Mouse (Mus musculus): ENCODE measurements around the gene Ppp5c. TPM values are rescaled to one million over a fixed set of nuclear protein-coding genes. Genes with fewer than 3 reads are reported as not detected.
A peak's percentile ranks its signal among the peaks of the same experiment; 100 is the strongest.

The Ppp5c gene
- polyA plus RNA-seq, 1 experiment from 2014 or later: 71.8 TPM

GRCm38 (mm10) chr7:17059463-17059844 lies 31.7 kb upstream of the Ppp5c start:
- no peak for DNase-seq (ENCODE audit: low spot score)
- whole genome bisulfite sequencing: 27% methylated on average over 3 of the region's 3 CpGs
- no peaks in the 10 kb centered on the region for H3K27me3 ChIP-seq (replicated peaks; ENCODE audit: insufficient read depth, low read length)

GRCm38 (mm10) chr7:17058816-17059462 lies 31.2 kb upstream of the Ppp5c start:
- H3K4me2 ChIP-seq (replicated peaks; ENCODE audit: low read depth, low read length): peak overlapping the region; percentile 74
- DNase-seq (ENCODE audit: low spot score): peak; percentile 94
- 4% methylated on average over 8 of the region's 8 CpGs for WGBS
- H3K9ac ChIP-seq (replicated peaks; ENCODE audit: low read depth): peak overlapping the region; percentile 73
- peak overlapping the region; percentile 96 for H3K27ac ChIP-seq (ENCODE audit: low read length)
- H3K9me3 ChIP-seq (ENCODE audit: low read length): no peaks in the 10 kb centered on the region
- H3K4me1 ChIP-seq (ENCODE audit: insufficient read depth, low read depth, low read length): peaks cover 24% of the 10 kb centered on the region
- H3K27me3 ChIP-seq (replicated peaks; ENCODE audit: insufficient read depth, low read length): no peaks in the 10 kb centered on the region
- no peak for TF ChIP-seq CTCF (IDR thresholded peaks at IDR 0.05)
- peak; percentile 61; the same call in 1 of the 2 replicates for TF ChIP-seq EP300 (IDR thresholded peaks at IDR 0.05)
- no peak overlapping the region; the same call in 1 of the 2 replicates for H3K4me3 ChIP-seq (ENCODE audit: low read depth, low read length)
- peak; percentile 11 for ATAC-seq
- H3K36me3 ChIP-seq (ENCODE audit: insufficient read depth, low read length): peaks cover 3% of the 10 kb centered on the region; the same call in 1 of the 2 replicates

More at GRCm38 (mm10) chr7:17059463-17059844, 31.7 kb upstream of the Ppp5c start:
- Histone ChIP-seq H3K4me3 (ENCODE audit: low read depth, low read length) (peak overlapping the region; percentile 59; the same call in 1 of the 2 replicates), H3K9me3 (ENCODE audit: low read length) (no peaks in the 10 kb centered on the region), H3K4me2 (replicated peaks; ENCODE audit: low read depth, low read length) (peak overlapping the region; percentile 74), H3K9ac (replicated peaks; ENCODE audit: low read depth) (peak overlapping the region; percentile 73), H3K36me3 (ENCODE audit: insufficient read depth, low read length) (no peaks in the 10 kb centered on the region), H3K4me1 (ENCODE audit: insufficient read depth, low read depth, low read length) (peaks cover 24% of the 10 kb centered on the region), H3K27ac (ENCODE audit: low read length) (peak overlapping the region; percentile 96)
- no peak for TF ChIP-seq CTCF (IDR thresholded peaks at IDR 0.05)
- TF ChIP-seq EP300 (IDR thresholded peaks at IDR 0.05): no peak; the same call in 1 of the 2 replicates
- ATAC-seq: no peak

GRCm38 (mm10) chr7:17058071-17058689 lies 30.5 kb upstream of the Ppp5c start:
- peak; percentile 83 for ATAC-seq
- H3K9me3 ChIP-seq (ENCODE audit: low read length): no peaks in the 10 kb centered on the region
- H3K4me2 ChIP-seq (replicated peaks; ENCODE audit: low read depth, low read length): peak overlapping the region; percentile 74
- peaks cover 24% of the 10 kb centered on the region for H3K4me1 ChIP-seq (ENCODE audit: insufficient read depth, low read depth, low read length)
- peaks cover 10% of the 10 kb centered on the region; the same call in 1 of the 2 replicates for H3K36me3 ChIP-seq (ENCODE audit: insufficient read depth, low read length)
- peak; percentile 61 for TF ChIP-seq CTCF (IDR thresholded peaks at IDR 0.05)
- peak; percentile 99 for TF ChIP-seq EP300 (IDR thresholded peaks at IDR 0.05)
- peak overlapping the region; percentile 96 for H3K27ac ChIP-seq (ENCODE audit: low read length)
- WGBS: under 1% methylated on average over 15 of the region's 16 CpGs
- no peaks in the 10 kb centered on the region for H3K27me3 ChIP-seq (replicated peaks; ENCODE audit: insufficient read depth, low read length)
- H3K9ac ChIP-seq (replicated peaks; ENCODE audit: low read depth): peak overlapping the region; percentile 36
- H3K4me3 ChIP-seq (ENCODE audit: low read depth, low read length): no peak overlapping the region
- DNase-seq (ENCODE audit: low spot score): peak; percentile 99

- Histone ChIP-seq H3K4me1 (ENCODE audit: insufficient read depth, low read depth, low read length) (peaks cover 24% of the 10 kb centered on the region), H3K4me2 (replicated peaks; ENCODE audit: low read depth, low read length) (peak overlapping the region; percentile 80), H3K36me3 (ENCODE audit: insufficient read depth, low read length) (peaks cover 10% of the 10 kb centered on the region; the same call in 1 of the 2 replicates), H3K9ac (replicated peaks; ENCODE audit: low read depth) (peak overlapping the region; percentile 60), H3K9me3 (ENCODE audit: low read length) (no peaks in the 10 kb centered on the region), H3K27me3 (replicated peaks; ENCODE audit: insufficient read depth, low read length) (no peaks in the 10 kb centered on the region), H3K27ac (ENCODE audit: low read length) (peak overlapping the region; percentile 96), H3K4me3 (ENCODE audit: low read depth, low read length) (peak overlapping the region; percentile 39)
- TF ChIP-seq CTCF (IDR thresholded peaks at IDR 0.05) (no peak), EP300 (IDR thresholded peaks at IDR 0.05) (0 out of 2 replicates have a peak, but pooled peaks have one; percentile 32)
- 14% methylated on average over 13 of the region's 14 CpGs for WGBS
- ATAC-seq (no peak), DNase-seq (ENCODE audit: low spot score) (peak; percentile 81)
Measured at GRCm38 (mm10) chr7:17056601-17057523, 29.1 kb upstream of the Ppp5c start.

GRCm38 (mm10) chr7:17056081-17056581 lies 28.4 kb upstream of the Ppp5c start:
- H3K4me2 ChIP-seq (replicated peaks; ENCODE audit: low read depth, low read length): peak overlapping the region; percentile 80
- 2% methylated on average over 34 of the region's 42 CpGs for WGBS

More at GRCm38 (mm10) chr7:17056081-17056581, 28.4 kb upstream of the Ppp5c start:
- ATAC-seq: peak; percentile 59
- Histone ChIP-seq H3K9ac (replicated peaks; ENCODE audit: low read depth) (peak overlapping the region; percentile 60), H3K9me3 (ENCODE audit: low read length) (no peaks in the 10 kb centered on the region), H3K27me3 (replicated peaks; ENCODE audit: insufficient read depth, low read length) (no peaks in the 10 kb centered on the region), H3K27ac (ENCODE audit: low read length) (peak overlapping the region; percentile 96), H3K36me3 (ENCODE audit: insufficient read depth, low read length) (peaks cover 10% of the 10 kb centered on the region; the same call in 1 of the 2 replicates), H3K4me3 (ENCODE audit: low read depth, low read length) (peak overlapping the region; percentile 39), H3K4me1 (ENCODE audit: insufficient read depth, low read depth, low read length) (peaks cover 24% of the 10 kb centered on the region)
- peak; percentile 98 for DNase-seq (ENCODE audit: low spot score)
- no peak for TF ChIP-seq CTCF (IDR thresholded peaks at IDR 0.05)
- TF ChIP-seq EP300 (IDR thresholded peaks at IDR 0.05): no peak
